Mouse (Mus musculus) spleen, adult 2 months (tissue): ENCODE results near the gene Spata1.

Source experiments
- CTCF ChIP-seq: fragments of 200-500 bp; IDR thresholded peaks from 2 replicates; pipeline ENCODE4 v1.5.1; 2011; ENCODE audit warnings: mild to moderate bottlenecking, inconsistent platforms; ENCODE audit not compliant: insufficient read depth, insufficient read length, insufficient replicate concordance; ENCODE audit errors: extremely low read depth
- POLR2A ChIP-seq: fragments of 200-500 bp; IDR thresholded peaks from 2 replicates; pipeline ENCODE4 v1.6.1; 2011; ENCODE audit warnings: low read depth, low read length, inconsistent platforms

GRCm38 (mm10) chr3:146440011-146440410, 59.5 kb downstream of the Spata1 start:
- TF ChIP-seq CTCF (no peak), POLR2A (no peak)
